Mouse (Mus musculus) embryo, embryonic 9.5 days (tissue): ENCODE measurements around the gene Fgfr2.

Experiments
- DNase-seq: peaks from one replicate; pipeline ENCODE4 v3.0.0-alpha.2; 2017; ENCODE audit errors: extremely low spot score

Gene Fgfr2

GRCm38 (mm10) chr7:132581441-132581840 lies 541.7 kb downstream of the Fgfr2 start:
- no peak for DNase-seq

- DNase-seq: no peak
Observed at GRCm38 (mm10) chr7:132580511-132580910, 542.6 kb downstream of the Fgfr2 start.

GRCm38 (mm10) chr7:132576891-132577290 lies 546.3 kb downstream of the Fgfr2 start:
- no peak for DNase-seq

- DNase-seq: peak; percentile 93
Observed at GRCm38 (mm10) chr7:132576116-132576650, 547.0 kb downstream of the Fgfr2 start, which contains the start of gene Oat. TSS of gene Oat (minus strand) at chr7:132576398.

- peak; percentile 85 for DNase-seq
Observed at GRCm38 (mm10) chr7:132575623-132576022, 547.5 kb downstream of the Fgfr2 start.

- DNase-seq: no peak
Observed at GRCm38 (mm10) chr7:132574646-132575045, 548.5 kb downstream of the Fgfr2 start.

GRCm38 (mm10) chr7:132573205-132573604 lies 549.9 kb downstream of the Fgfr2 start:
- DNase-seq: no peak

- DNase-seq: no peak
Observed at GRCm38 (mm10) chr7:132572738-132573137, 550.4 kb downstream of the Fgfr2 start.

GRCm38 (mm10) chr7:132571481-132571880 lies 551.7 kb downstream of the Fgfr2 start:
- no peak for DNase-seq

- no peak for DNase-seq
Observed at GRCm38 (mm10) chr7:132570071-132570470, 553.1 kb downstream of the Fgfr2 start.

- DNase-seq: no peak
Observed at GRCm38 (mm10) chr7:132568817-132569216, 554.3 kb downstream of the Fgfr2 start.

GRCm38 (mm10) chr7:132565831-132566230 lies 557.3 kb downstream of the Fgfr2 start:
- DNase-seq: no peak

- no peak for DNase-seq
Observed at GRCm38 (mm10) chr7:132559138-132559766, 563.9 kb downstream of the Fgfr2 start.

GRCm38 (mm10) chr7:132558141-132558736 lies 564.9 kb downstream of the Fgfr2 start:
- no peak for DNase-seq

- DNase-seq: no peak
Observed at GRCm38 (mm10) chr7:132556575-132556974, 566.6 kb downstream of the Fgfr2 start.

- DNase-seq: no peak
Observed at GRCm38 (mm10) chr7:132555911-132556310, 567.2 kb downstream of the Fgfr2 start.

GRCm38 (mm10) chr7:132554091-132554490 lies 569.1 kb downstream of the Fgfr2 start:
- DNase-seq: no peak

GRCm38 (mm10) chr7:132551351-132552126 lies 571.6 kb downstream of the Fgfr2 start:
- peak; percentile 93 for DNase-seq

GRCm38 (mm10) chr7:132547126-132547525 lies 576.0 kb downstream of the Fgfr2 start:
- no peak for DNase-seq

- no peak for DNase-seq
Observed at GRCm38 (mm10) chr7:132542427-132542826, 580.7 kb downstream of the Fgfr2 start.

- DNase-seq: no peak
Observed at GRCm38 (mm10) chr7:132541566-132541965, 581.6 kb downstream of the Fgfr2 start.

GRCm38 (mm10) chr7:132540597-132540996 lies 582.6 kb downstream of the Fgfr2 start:
- DNase-seq: no peak
